Mouse (Mus musculus) forebrain, postnatal 0 days (tissue): ENCODE results near the gene Sbf1. TPM values are rescaled to one million over a fixed set of nuclear protein-coding genes. Genes with fewer than 3 reads are reported as not detected.
A peak's percentile ranks its signal among the peaks of the same experiment; 100 is the strongest.

ENCODE experiments used
- ATAC-seq: fragments of 200-750 bp; cut with Nextera tagmentation; 2 replicates; pipeline ENCODE4 v1.8.0; 2017; ENCODE audit warnings: mild to moderate bottlenecking, moderate library complexity
- DNase-seq: peaks from one replicate; pipeline ENCODE4 v3.0.0-alpha.2; 2015
- H3K27ac ChIP-seq: fragments of 300-500 bp; sonication (generic); 2 replicates; pipeline ENCODE4 v1.5.1; 2014; ENCODE audit warnings: low read depth, mild to moderate bottlenecking, antibody characterized with exemption, low read length, moderate library complexity, mixed read lengths
- H3K27me3 ChIP-seq: fragments of 300-500 bp; sonication (generic); 2 replicates; pipeline ENCODE4 v1.6.1; 2014; ENCODE audit warnings: mild to moderate bottlenecking, low read length, mixed read lengths; ENCODE audit not compliant: insufficient read depth
- H3K36me3 ChIP-seq: fragments of 300-500 bp; sonication (generic); 2 replicates; pipeline ENCODE4 v1.6.1; 2014; ENCODE audit warnings: mild to moderate bottlenecking, moderate library complexity; ENCODE audit not compliant: insufficient read depth
- H3K4me1 ChIP-seq: fragments of 300-500 bp; sonication (generic); 2 replicates; pipeline ENCODE4 v1.6.1; 2014; ENCODE audit warnings: antibody characterized with exemption; ENCODE audit not compliant: insufficient read depth
- H3K4me2 ChIP-seq: fragments of 300-500 bp; sonication (generic); 2 replicates; pipeline ENCODE4 v1.6.1; 2014; ENCODE audit warnings: low read depth, mild to moderate bottlenecking, moderate library complexity
- H3K4me3 ChIP-seq: fragments of 300-500 bp; sonication (generic); 2 replicates; pipeline ENCODE4 v1.5.1; 2014; ENCODE audit warnings: low read depth, low read length, mixed read lengths
- H3K9ac ChIP-seq: fragments of 300-500 bp; sonication (generic); 2 replicates; pipeline ENCODE4 v1.6.1; 2014; ENCODE audit warnings: mild to moderate bottlenecking
- H3K9me3 ChIP-seq: fragments of 300-500 bp; sonication (generic); 2 replicates; pipeline ENCODE4 v1.6.1; 2016; ENCODE audit warnings: low read length
- CTCF ChIP-seq: sonication (generic); IDR thresholded peaks from 2 replicates; pipeline ENCODE4 v1.5.1; 2016; ENCODE audit warnings: antibody characterized with exemption, control low read depth, low read depth
- WGBS: fragments of 180-500 bp; shearing (Covaris S2); extraction: QIAGEN DNeasy Blood & Tissue Kit; methylation state at CpG from one replicate; pipeline ENCODE4 v1.1.7; 2014; 5-methylcytosine and 5-hydroxymethylcytosine counted together
- polyA plus RNA-seq: library from polyadenylated mRNA; unstranded; fragments of >200 nt; fragmentation: Nextera tagmentation; extraction: Ambion mirVana; gene quantifications from 2 replicates; pipeline ENCODE4 v1.2.1, GENCODE M21; 2015
- total RNA-seq: library from RNA; depleted of rRNA; stranded (reverse); fragments of >200 nt; gene quantifications from 2 replicates; pipeline ENCODE4 v1.2.3, GENCODE M21; 2014

The Sbf1 gene
- total and polyA plus RNA-seq, 2 experiments from 2014 or later, result 60.7 to 164 TPM

DNA sequence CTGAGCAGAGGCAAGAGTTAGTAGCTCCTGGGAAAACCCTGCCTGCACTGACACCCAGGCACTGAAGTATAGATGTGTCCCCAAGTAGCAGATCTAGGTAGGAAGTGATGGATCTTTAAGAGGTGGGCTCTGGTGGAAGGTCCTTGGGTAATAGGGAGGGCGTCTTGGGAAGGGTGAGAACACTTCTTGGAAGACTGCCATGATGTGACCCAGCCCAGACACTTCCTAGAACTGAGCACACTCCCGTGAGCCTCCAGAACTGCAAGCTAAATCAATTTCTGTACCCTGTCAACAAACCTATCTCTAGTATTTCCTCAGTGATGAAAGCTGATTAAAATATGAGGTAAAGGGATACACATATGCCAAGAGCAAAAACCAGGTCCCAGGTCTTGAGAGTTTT lies 22.3 kb downstream of the Sbf1 start:
- no peak for TF ChIP-seq CTCF
- ATAC-seq, result no peak
- 78% methylated on average over 2 of the region's 2 CpGs for WGBS

DNA sequence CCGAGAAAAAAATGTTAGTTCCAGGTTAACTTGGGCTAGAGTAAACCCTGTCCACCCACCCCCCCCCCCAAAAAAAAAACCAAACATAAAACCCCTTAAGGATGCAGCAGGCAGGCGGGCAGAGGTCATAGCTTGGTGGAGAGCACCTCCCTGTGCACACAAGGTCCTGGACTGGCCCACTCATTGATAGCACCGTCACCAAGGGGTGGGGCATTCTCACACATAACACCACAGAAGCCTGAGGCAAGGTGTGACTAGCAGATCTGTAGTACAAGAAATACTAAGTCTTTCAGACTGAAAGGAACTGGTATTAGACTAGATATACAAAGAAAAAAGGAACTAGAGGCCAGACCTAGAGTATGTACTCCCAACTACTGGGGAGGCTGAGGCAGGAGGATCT lies 23.6 kb downstream of the Sbf1 start:
- Histone ChIP-seq H3K4me3 (no peak overlapping the region), H3K27me3 (no peaks in the 10 kb centered on the region), H3K9me3 (no peaks in the 10 kb centered on the region), H3K9ac (no peak overlapping the region), H3K4me2 (no peak overlapping the region), H3K36me3 (peaks cover 86% of the 10 kb centered on the region), H3K4me1 (no peaks in the 10 kb centered on the region), H3K27ac (no peak overlapping the region)
- ATAC-seq (no peak), DNase-seq (no peak)
- 95% methylated on average over 3 of the region's 3 CpGs for WGBS
- no peak for TF ChIP-seq CTCF

More for the DNA sequence above, 22.3 kb downstream of the Sbf1 start:
- Histone ChIP-seq H3K27me3 (no peaks in the 10 kb centered on the region), H3K4me1 (no peaks in the 10 kb centered on the region), H3K4me2 (no peak overlapping the region), H3K36me3 (peaks cover 79% of the 10 kb centered on the region), H3K9ac (no peak overlapping the region), H3K27ac (no peak overlapping the region), H3K4me3 (no peak overlapping the region), H3K9me3 (no peaks in the 10 kb centered on the region)
- no peak for DNase-seq

GRCm38 (mm10) chr15:89289455-89289854 lies 25.7 kb downstream of the Sbf1 start:
- H3K9me3 ChIP-seq, result no peaks in the 10 kb centered on the region
- no peak for DNase-seq
- no peak overlapping the region for H3K4me3 ChIP-seq
- TF ChIP-seq CTCF, result no peak
- H3K4me1 ChIP-seq, result no peaks in the 10 kb centered on the region
- no peak overlapping the region for H3K9ac ChIP-seq
- no peaks in the 10 kb centered on the region for H3K27me3 ChIP-seq
- no peak overlapping the region for H3K27ac ChIP-seq
- no peak for ATAC-seq
- peaks cover 80% of the 10 kb centered on the region for H3K36me3 ChIP-seq
- 94% methylated on average over 11 of the region's 11 CpGs for WGBS
- H3K4me2 ChIP-seq, result no peak overlapping the region

DNA sequence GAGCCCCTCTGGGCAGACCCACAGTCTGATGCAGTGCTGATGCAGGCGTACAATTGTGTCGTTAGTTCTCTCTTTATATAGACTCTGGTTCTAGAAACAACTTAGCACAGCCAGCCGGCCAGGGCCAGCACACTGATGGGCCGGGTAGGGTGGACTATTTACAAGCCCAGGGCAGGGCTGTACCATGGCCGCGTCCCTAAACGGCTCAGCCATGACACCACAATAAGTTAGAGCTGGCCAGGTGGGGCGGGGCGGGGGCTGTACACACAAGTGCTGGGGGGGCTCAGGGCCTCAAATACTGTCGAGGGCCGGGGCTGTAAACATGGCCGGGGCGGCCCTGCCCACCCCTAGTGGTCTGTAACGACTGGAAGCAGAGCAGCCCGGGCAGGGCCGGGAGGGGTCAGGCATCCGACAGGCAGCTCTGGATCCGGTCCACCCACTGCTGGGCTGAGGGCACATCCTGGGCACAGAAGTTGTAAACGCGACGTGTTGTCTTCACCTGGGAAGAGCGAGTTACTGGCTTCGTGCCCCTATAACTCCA lies 26.8 kb downstream of the Sbf1 start:
- Histone ChIP-seq H3K27me3 (no peaks in the 10 kb centered on the region), H3K27ac (no peak overlapping the region), H3K36me3 (peaks cover 80% of the 10 kb centered on the region), H3K4me1 (no peaks in the 10 kb centered on the region), H3K9me3 (no peaks in the 10 kb centered on the region), H3K9ac (no peak overlapping the region), H3K4me3 (no peak overlapping the region), H3K4me2 (no peak overlapping the region)
- no peak for DNase-seq
- WGBS, result 91% methylated on average over 23 of the region's 23 CpGs
- 0 out of 2 replicates have a peak, but pooled peaks have one; percentile 14 for ATAC-seq
- TF ChIP-seq CTCF, result no peak

DNA sequence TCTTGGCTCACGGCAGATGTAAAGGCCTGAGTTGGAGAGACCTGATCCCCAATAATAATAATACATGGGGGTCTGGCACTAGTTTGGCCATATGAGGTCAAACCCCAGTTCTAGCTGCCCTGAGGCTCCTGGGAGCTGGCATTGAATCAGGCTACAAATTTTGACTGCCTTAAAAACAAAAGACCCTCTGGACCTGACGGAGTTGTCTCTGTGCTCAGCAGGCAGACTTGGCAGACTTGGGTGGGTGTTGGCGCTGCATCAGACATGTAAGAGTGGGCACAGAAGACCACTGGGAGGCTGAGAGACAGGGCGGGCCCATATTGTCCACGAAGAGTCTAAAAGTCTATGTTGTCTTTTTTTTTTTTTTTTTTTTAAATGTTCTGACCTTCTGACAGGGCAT lies 28.5 kb downstream of the Sbf1 start:
- ATAC-seq (no peak), DNase-seq (no peak)
- Histone ChIP-seq H3K4me2 (no peak overlapping the region), H3K4me1 (no peaks in the 10 kb centered on the region), H3K27ac (no peak overlapping the region), H3K9me3 (no peaks in the 10 kb centered on the region), H3K27me3 (no peaks in the 10 kb centered on the region), H3K9ac (no peak overlapping the region), H3K4me3 (no peak overlapping the region), H3K36me3 (peaks cover 82% of the 10 kb centered on the region)
- TF ChIP-seq CTCF, result no peak
- 61% methylated on average over 5 of the region's 5 CpGs for WGBS

DNA sequence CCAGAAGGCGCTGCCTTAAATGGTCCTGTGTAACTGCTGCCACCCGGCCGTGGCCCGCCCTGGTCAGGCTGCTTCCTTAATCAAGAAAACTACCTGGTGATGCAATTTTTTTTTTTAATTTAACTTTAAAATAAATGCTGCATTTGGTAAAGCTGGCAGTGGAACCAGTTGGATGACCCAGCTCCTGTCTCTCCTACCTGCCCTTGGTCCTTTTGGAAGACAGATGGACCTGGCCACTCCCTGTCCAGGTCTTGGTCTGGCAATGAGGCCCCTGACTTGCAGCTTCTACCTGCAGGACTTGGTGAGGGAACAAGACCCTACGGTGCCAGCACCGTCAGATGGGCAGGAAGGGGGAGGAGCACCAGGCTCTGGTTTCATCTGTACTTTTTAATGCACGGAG lies 29.0 kb downstream of the Sbf1 start:
- Histone ChIP-seq H3K27ac (no peak overlapping the region), H3K4me2 (no peak overlapping the region)
- 71% methylated on average over 7 of the region's 7 CpGs for WGBS

GRCm38 (mm10) chr15:89285478-89285877 lies 29.6 kb downstream of the Sbf1 start:
- Histone ChIP-seq H3K36me3 (peaks cover 88% of the 10 kb centered on the region), H3K27ac (no peak overlapping the region), H3K27me3 (no peaks in the 10 kb centered on the region), H3K4me1 (no peaks in the 10 kb centered on the region), H3K9me3 (no peaks in the 10 kb centered on the region), H3K4me3 (no peak overlapping the region), H3K4me2 (no peak overlapping the region), H3K9ac (no peak overlapping the region)
- ATAC-seq (no peak), DNase-seq (no peak)
- 96% methylated on average over 5 of the region's 5 CpGs for WGBS
- no peak for TF ChIP-seq CTCF

More for the DNA sequence above, 29.0 kb downstream of the Sbf1 start:
- H3K36me3 ChIP-seq, result peaks cover 83% of the 10 kb centered on the region
- ATAC-seq, result peak; percentile 7; the same call in 1 of the 2 replicates
- no peak for TF ChIP-seq CTCF
- H3K27me3 ChIP-seq, result no peaks in the 10 kb centered on the region
- DNase-seq, result no peak
- no peaks in the 10 kb centered on the region for H3K9me3 ChIP-seq
- no peaks in the 10 kb centered on the region for H3K4me1 ChIP-seq
- no peak overlapping the region for H3K9ac ChIP-seq
- no peak overlapping the region for H3K4me3 ChIP-seq
